ENCODE assay signal across 7 mouse cellular contexts in genomic region chr17:24533099-24533992, GRCm38 (mm10). TPM values are rescaled to one million over a fixed set of nuclear protein-coding genes. Genes with fewer than 3 reads are reported as not detected.
DNase-seq lines count a peak whose midpoint lies in the region; ATAC-seq and TF ChIP-seq lines count a peak whose summit lies in the region.

No protein-coding gene starts in this region.

- no peak for TF ChIP-seq EP300 in heart, adult 2 months (IDR thresholded peaks at IDR 0.05; ENCODE audit: insufficient read depth, low read depth, low read length)

- intact Hi-C loops in heart, adult 2 months (cut with DNase I): no loop called here

- peak; percentile 59; the same call in 1 of the 2 replicates for ATAC-seq in embryonic facial prominence, embryonic 15.5 days (ENCODE audit: insufficient number of reproducible peaks, low FRiP score, low TSS enrichment, low read depth)
- peak; percentile 29 for ATAC-seq in limb, embryonic 14.5 days (ENCODE audit: low FRiP score, low read depth)
- ATAC-seq in midbrain, embryonic 16.5 days: peak; percentile 30; the same call in 1 of the 2 replicates

- no peak for TF ChIP-seq POLR2A in heart, adult 2 months (IDR thresholded peaks at IDR 0.05; ENCODE audit: insufficient read depth, low read depth, low read length)
- TF ChIP-seq POLR2A in kidney, adult 2 months (IDR thresholded peaks at IDR 0.05; ENCODE audit: low read depth, low read length): no peak
- TF ChIP-seq POLR2A in limb, embryonic 14.5 days (IDR thresholded peaks at IDR 0.05; ENCODE audit: borderline replicate concordance, extremely low read depth, insufficient read depth, insufficient read length): no peak
- no peak for TF ChIP-seq POLR2A in spleen, adult 2 months (IDR thresholded peaks at IDR 0.05; ENCODE audit: low read depth, low read length)

- H3K4me3 ChIP-seq in embryonic facial prominence, embryonic 15.5 days (replicated peaks): peak overlapping the region; percentile 44
- H3K4me3 ChIP-seq in heart, adult 2 months: peak overlapping the region; percentile 49
- H3K4me3 ChIP-seq in kidney, adult 2 months (ENCODE audit: insufficient read depth, low read depth, low read length): peak overlapping the region; percentile 21; the same call in 1 of the 2 replicates
- H3K4me3 ChIP-seq in limb, embryonic 14.5 days (replicated peaks; ENCODE audit: low read length): peak overlapping the region; percentile 33
- peak overlapping the region; percentile 41 for H3K4me3 ChIP-seq in midbrain, embryonic 16.5 days (ENCODE audit: low read depth, low read length)
- peak overlapping the region; percentile 35; the same call in 1 of the 2 replicates for H3K4me3 ChIP-seq in spleen, adult 2 months (ENCODE audit: extremely low read depth, insufficient read depth, insufficient read length)

- H3K36me3 ChIP-seq in embryonic facial prominence, embryonic 15.5 days: peaks cover 10% of the 10 kb centered on the region; the same call in 1 of the 2 replicates
- no peaks in the 10 kb centered on the region for H3K36me3 ChIP-seq in heart, adult 2 months (ENCODE audit: control insufficient read depth, insufficient read depth, low read length)
- no peaks in the 10 kb centered on the region for H3K36me3 ChIP-seq in kidney, adult 2 months (ENCODE audit: control insufficient read depth, insufficient read depth, low read length)
- H3K36me3 ChIP-seq in limb, embryonic 14.5 days (ENCODE audit: control insufficient read depth, insufficient read depth, low read length): peaks cover 19% of the 10 kb centered on the region
- no peaks in the 10 kb centered on the region; the same call in 1 of the 2 replicates for H3K36me3 ChIP-seq in midbrain, embryonic 16.5 days (ENCODE audit: control insufficient read depth, insufficient read depth, low read length)
- peaks cover 7% of the 10 kb centered on the region; the same call in 1 of the 2 replicates for H3K36me3 ChIP-seq in spleen, adult 2 months (ENCODE audit: control insufficient read depth, insufficient read depth, low read length)

- H3K4me2 ChIP-seq in embryonic facial prominence, embryonic 15.5 days (replicated peaks): peak overlapping the region; percentile 74
- peak overlapping the region; percentile 69 for H3K4me2 ChIP-seq in limb, embryonic 14.5 days (replicated peaks; ENCODE audit: low read depth, low read length, severe bottlenecking)
- H3K4me2 ChIP-seq in midbrain, embryonic 16.5 days (ENCODE audit: low read length): peak overlapping the region; percentile 84

- H3K4me1 ChIP-seq in embryonic facial prominence, embryonic 15.5 days: peaks cover 50% of the 10 kb centered on the region
- H3K4me1 ChIP-seq in heart, adult 2 months (ENCODE audit: control insufficient read depth, insufficient read depth, low read length): peaks cover 11% of the 10 kb centered on the region
- H3K4me1 ChIP-seq in kidney, adult 2 months (ENCODE audit: control insufficient read depth, insufficient read depth, low read length): peaks cover 7% of the 10 kb centered on the region
- peaks cover 33% of the 10 kb centered on the region for H3K4me1 ChIP-seq in limb, embryonic 14.5 days (ENCODE audit: control insufficient read depth, insufficient read depth, low read length)
- peaks cover 43% of the 10 kb centered on the region for H3K4me1 ChIP-seq in midbrain, embryonic 16.5 days (ENCODE audit: control insufficient read depth, insufficient read depth, low read length)
- H3K4me1 ChIP-seq in spleen, adult 2 months (ENCODE audit: control insufficient read depth, insufficient read depth, insufficient read length): peaks cover 16% of the 10 kb centered on the region

- peak; percentile 97 for DNase-seq in brain, adult 2 months (ENCODE audit: low read depth, low spot score)
- DNase-seq in heart, adult 2 months: peak; percentile 84 to 87
- peak; percentile 94 for DNase-seq in kidney, adult 2 months
- DNase-seq in limb, embryonic 14.5 days (ENCODE audit: low spot score): peak; percentile 68
- peak; percentile 42 to 80 for DNase-seq in spleen, adult 2 months (ENCODE audit: low read depth in 1 of 2, low spot score in 2 of 2)

- H3K9me3 ChIP-seq in embryonic facial prominence, embryonic 15.5 days (replicated peaks): no peaks in the 10 kb centered on the region
- H3K9me3 ChIP-seq in limb, embryonic 14.5 days (ENCODE audit: control insufficient read depth, low read length): no peaks in the 10 kb centered on the region
- no peaks in the 10 kb centered on the region for H3K9me3 ChIP-seq in midbrain, embryonic 16.5 days (replicated peaks; ENCODE audit: control insufficient read depth, low read length, poor library complexity, severe bottlenecking)

- H3K27ac ChIP-seq in embryonic facial prominence, embryonic 15.5 days (replicated peaks): no peak overlapping the region
- H3K27ac ChIP-seq in heart, adult 2 months: no peak overlapping the region
- no peak overlapping the region for H3K27ac ChIP-seq in kidney, adult 2 months (ENCODE audit: insufficient read depth, low read depth, low read length)
- no peak overlapping the region for H3K27ac ChIP-seq in limb, embryonic 14.5 days (replicated peaks; ENCODE audit: low read depth, low read length)
- peak overlapping the region; percentile 28; the same call in 1 of the 2 replicates for H3K27ac ChIP-seq in midbrain, embryonic 16.5 days (ENCODE audit: low read length)
- H3K27ac ChIP-seq in spleen, adult 2 months (ENCODE audit: insufficient read depth, low read length): no peak overlapping the region

- 7% methylated on average over 53 of the region's 53 CpGs for WGBS in embryonic facial prominence, embryonic 15.5 days
- 15% methylated on average over 52 of the region's 53 CpGs for WGBS in heart, adult 2 months
- WGBS in kidney, adult 2 months: 13% methylated on average over 53 of the region's 53 CpGs
- 7% methylated on average over 41 of the region's 53 CpGs for WGBS in limb, embryonic 14.5 days
- 8% methylated on average over 53 of the region's 53 CpGs for WGBS in midbrain, embryonic 16.5 days
- WGBS in spleen, adult 2 months: 17% methylated on average over 53 of the region's 53 CpGs

- H3K79me2 ChIP-seq in heart, adult 2 months (replicated peaks; ENCODE audit: control insufficient read depth, insufficient read depth, low read length): no peaks in the 10 kb centered on the region

- H3K9ac ChIP-seq in embryonic facial prominence, embryonic 15.5 days: peak overlapping the region; percentile 26; the same call in 1 of the 2 replicates
- peak overlapping the region; percentile 46 for H3K9ac ChIP-seq in heart, adult 2 months (ENCODE audit: low read depth, low read length)
- peak overlapping the region; percentile 55 for H3K9ac ChIP-seq in limb, embryonic 14.5 days (ENCODE audit: low read depth, low read length, severe bottlenecking)
- peak overlapping the region; percentile 66 for H3K9ac ChIP-seq in midbrain, embryonic 16.5 days (ENCODE audit: low read depth, low read length)

- H3K27me3 ChIP-seq in embryonic facial prominence, embryonic 15.5 days: no peaks in the 10 kb centered on the region
- H3K27me3 ChIP-seq in heart, adult 2 months (ENCODE audit: control insufficient read depth, insufficient read depth, low read length): no peaks in the 10 kb centered on the region
- H3K27me3 ChIP-seq in kidney, adult 2 months (replicated peaks; ENCODE audit: control insufficient read depth, insufficient read depth, low read length): no peaks in the 10 kb centered on the region
- H3K27me3 ChIP-seq in limb, embryonic 14.5 days (ENCODE audit: control insufficient read depth, insufficient read depth, low read length): no peaks in the 10 kb centered on the region
- H3K27me3 ChIP-seq in midbrain, embryonic 16.5 days (ENCODE audit: control insufficient read depth, insufficient read depth, low read depth, low read length): no peaks in the 10 kb centered on the region; the same call in 1 of the 2 replicates
- H3K27me3 ChIP-seq in spleen, adult 2 months (ENCODE audit: control insufficient read depth, insufficient read depth, low read length): no peaks in the 10 kb centered on the region

- peak; percentile 49 for TF ChIP-seq CTCF in heart, adult 2 months (IDR thresholded peaks at IDR 0.05)
- 0 out of 2 replicates have a peak, but pooled peaks have one; percentile 5 for TF ChIP-seq CTCF in kidney, adult 2 months (conservative IDR thresholded peaks at IDR 0.05; ENCODE audit: insufficient read depth, insufficient read length, low read depth, low read length)
- TF ChIP-seq CTCF in spleen, adult 2 months (IDR thresholded peaks at IDR 0.05; ENCODE audit: extremely low read depth, insufficient read depth, insufficient read length, insufficient replicate concordance): no peak

RNA-seq across cellular contexts. Expression of gene Rab26, which starts 0.7 kb away (rescaled TPM):
- polyA plus RNA-seq in embryonic facial prominence, embryonic 15.5 days (2015; fragmentation: Nextera tagmentation; extraction: Ambion mirVana): 3.7 and 4.3 TPM in 2 replicates
- total RNA-seq in heart, adult 2 months (2021): under 1 TPM in 1 of 2 experiments, not detected in 1; 0.39 TPM
- polyA plus RNA-seq in heart, adult 2 months (2012; rRNA removed): 0.10 and 0.12 TPM in 2 replicates
- polyA plus RNA-seq in kidney, adult 2 months (2012; rRNA removed): 0.56 and 0.58 TPM in 2 replicates
- 2.0 and 3.0 TPM in 2 replicates for polyA plus RNA-seq in limb, embryonic 14.5 days (2012; rRNA removed)
- polyA plus RNA-seq in limb, embryonic 14.5 days (2014; fragmentation: Nextera tagmentation; extraction: Ambion mirVana): 4.1 and 6.1 TPM in 2 replicates
- polyA plus RNA-seq in midbrain, embryonic 16.5 days (2015; fragmentation: Nextera tagmentation; extraction: Ambion mirVana): 9.1 and 14.7 TPM in 2 replicates
- 2.2 and 2.5 TPM in 2 replicates for polyA plus RNA-seq in spleen, adult 2 months (2012; rRNA removed)

RNA-seq across cellular contexts. Expression of gene Traf7, which starts 5.6 kb away (rescaled TPM):
- 92.8 and 95.7 TPM in 2 replicates for polyA plus RNA-seq in embryonic facial prominence, embryonic 15.5 days (2015; fragmentation: Nextera tagmentation; extraction: Ambion mirVana)
- total RNA-seq in heart, adult 2 months (2021): 10 to 100 TPM; 41.9 to 46.5 TPM
- 93.4 and 109 TPM in 2 replicates for polyA plus RNA-seq in heart, adult 2 months (2012; rRNA removed)
- 108 and 124 TPM in 2 replicates for polyA plus RNA-seq in kidney, adult 2 months (2012; rRNA removed)
- polyA plus RNA-seq in limb, embryonic 14.5 days (2012; rRNA removed): 308 and 376 TPM in 2 replicates
- 81.3 and 91.0 TPM in 2 replicates for polyA plus RNA-seq in limb, embryonic 14.5 days (2014; fragmentation: Nextera tagmentation; extraction: Ambion mirVana)
- 103 and 104 TPM in 2 replicates for polyA plus RNA-seq in midbrain, embryonic 16.5 days (2015; fragmentation: Nextera tagmentation; extraction: Ambion mirVana)
- polyA plus RNA-seq in spleen, adult 2 months (2012; rRNA removed): 182 and 213 TPM in 2 replicates

RNA-seq across cellular contexts. Expression of gene Pkd1, which starts 16.3 kb away (rescaled TPM):
- polyA plus RNA-seq in embryonic facial prominence, embryonic 15.5 days (2015; fragmentation: Nextera tagmentation; extraction: Ambion mirVana): 32.6 and 36.7 TPM in 2 replicates
- 10 to 100 TPM; 35.6 to 36.2 TPM for total RNA-seq in heart, adult 2 months (2021)
- polyA plus RNA-seq in heart, adult 2 months (2012; rRNA removed): 48.5 and 59.9 TPM in 2 replicates
- 34.6 and 42.9 TPM in 2 replicates for polyA plus RNA-seq in kidney, adult 2 months (2012; rRNA removed)
- polyA plus RNA-seq in limb, embryonic 14.5 days (2012; rRNA removed): 73.6 and 106 TPM in 2 replicates
- polyA plus RNA-seq in limb, embryonic 14.5 days (2014; fragmentation: Nextera tagmentation; extraction: Ambion mirVana): 49.1 and 50.5 TPM in 2 replicates
- 20.1 and 22.4 TPM in 2 replicates for polyA plus RNA-seq in midbrain, embryonic 16.5 days (2015; fragmentation: Nextera tagmentation; extraction: Ambion mirVana)
- polyA plus RNA-seq in spleen, adult 2 months (2012; rRNA removed): 70.8 and 73.9 TPM in 2 replicates

RNA-seq across cellular contexts. Expression of gene Caskin1, which starts 44.9 kb away (rescaled TPM):
- 2.5 and 4.0 TPM in 2 replicates for polyA plus RNA-seq in embryonic facial prominence, embryonic 15.5 days (2015; fragmentation: Nextera tagmentation; extraction: Ambion mirVana)
- total RNA-seq in heart, adult 2 months (2021): under 1 TPM; 0.16 to 0.55 TPM
- 0.23 and 0.45 TPM in 2 replicates for polyA plus RNA-seq in heart, adult 2 months (2012; rRNA removed)
- 0.52 and 0.80 TPM in 2 replicates for polyA plus RNA-seq in kidney, adult 2 months (2012; rRNA removed)
- polyA plus RNA-seq in limb, embryonic 14.5 days (2012; rRNA removed): 18.1 and 23.1 TPM in 2 replicates
- 3.1 and 4.3 TPM in 2 replicates for polyA plus RNA-seq in limb, embryonic 14.5 days (2014; fragmentation: Nextera tagmentation; extraction: Ambion mirVana)
- polyA plus RNA-seq in midbrain, embryonic 16.5 days (2015; fragmentation: Nextera tagmentation; extraction: Ambion mirVana): 43.6 and 45.7 TPM in 2 replicates
- 0.40 and 0.47 TPM in 2 replicates for polyA plus RNA-seq in spleen, adult 2 months (2012; rRNA removed)

RNA-seq across cellular contexts. Expression of gene Mlst8, which starts 54.5 kb away (rescaled TPM):
- 27.2 and 28.8 TPM in 2 replicates for polyA plus RNA-seq in embryonic facial prominence, embryonic 15.5 days (2015; fragmentation: Nextera tagmentation; extraction: Ambion mirVana)
- total RNA-seq in heart, adult 2 months (2021): 10 to 100 TPM in 1 of 2 experiments, 1 to 10 TPM in 1; 8.5 to 10.7 TPM
- 28.1 and 42.0 TPM in 2 replicates for polyA plus RNA-seq in heart, adult 2 months (2012; rRNA removed)
- polyA plus RNA-seq in kidney, adult 2 months (2012; rRNA removed): 26.1 and 32.1 TPM in 2 replicates
- 46.3 and 54.9 TPM in 2 replicates for polyA plus RNA-seq in limb, embryonic 14.5 days (2012; rRNA removed)
- polyA plus RNA-seq in limb, embryonic 14.5 days (2014; fragmentation: Nextera tagmentation; extraction: Ambion mirVana): 27.8 and 29.3 TPM in 2 replicates
- 36.5 and 37.2 TPM in 2 replicates for polyA plus RNA-seq in midbrain, embryonic 16.5 days (2015; fragmentation: Nextera tagmentation; extraction: Ambion mirVana)
- polyA plus RNA-seq in spleen, adult 2 months (2012; rRNA removed): 37.8 and 43.7 TPM in 2 replicates
